ENCODE assay signal across 20 mouse cellular contexts in genomic region chr6:86418711-86419110, GRCm38 (mm10). TPM values are rescaled to one million over a fixed set of nuclear protein-coding genes. Genes with fewer than 3 reads are reported as not detected.
"Had no signal": no experiment of that assay in that cellular context is flagged by ENCODE, and none has a peak within 500 bp of the region (broad histone marks: within the 10 kb centered on the region; RNA-seq: fewer than 3 reads in every experiment).

No protein-coding gene starts in this region.

- H3K4me3 ChIP-seq: midbrain, embryonic 10.5 days; midbrain, embryonic 12.5 days; neural tube, embryonic 12.5 days had no signal

- H3K27me3 ChIP-seq: midbrain, embryonic 12.5 days; neural tube, embryonic 12.5 days had no signal

- H3K9me3 ChIP-seq: midbrain, embryonic 10.5 days; midbrain, embryonic 12.5 days; neural tube, embryonic 12.5 days had no signal

- H3K4me2 ChIP-seq: lung, embryonic 14.5 days; midbrain, embryonic 12.5 days; neural tube, embryonic 12.5 days had no signal

- H3K9ac ChIP-seq: liver, embryonic 14.5 days; lung, embryonic 14.5 days; midbrain, embryonic 12.5 days; neural tube, embryonic 12.5 days had no signal

- DNase-seq: lung, adult 18-20 months; lung, embryonic 14.5 days; lung, postnatal 10 days; lung, postnatal 4 days; midbrain, embryonic 14.5 days; right cerebral cortex, postnatal 14 days; thymus, adult 18-20 months; thymus, postnatal 25 days; thymus, postnatal 4 days had no signal

- H3K4me1 ChIP-seq: midbrain, embryonic 10.5 days; midbrain, embryonic 12.5 days; neural tube, embryonic 12.5 days had no signal

- ATAC-seq: midbrain, embryonic 16.5 days had no signal

- H3K27ac ChIP-seq: liver, embryonic 14.5 days; midbrain, embryonic 10.5 days; midbrain, embryonic 12.5 days; neural tube, embryonic 12.5 days had no signal

RNA-seq across cellular contexts. Expression of gene Gm44790, which starts 7.7 kb away (rescaled TPM):
- total RNA-seq: megakaryocyte-erythroid progenitor cell, adult 5-6 weeks; neutrophil, adult 5-6 weeks had no signal
- polyA plus RNA-seq: liver, embryonic 16.5 days; lung, embryonic 16.5 days; midbrain, embryonic 14.5 days; midbrain, embryonic 16.5 days; neural tube, embryonic 12.5 days; stomach, embryonic 14.5 days; stomach, embryonic 16.5 days had no signal
